Mouse (Mus musculus) limb, embryonic 11.5 days (tissue): ENCODE results near the gene Gatad2a. TPM values are rescaled to one million over a fixed set of nuclear protein-coding genes. Genes with fewer than 3 reads are reported as not detected.
A peak's percentile ranks its signal among the peaks of the same experiment; 100 is the strongest.

Source experiments
- ATAC-seq: fragments of 200-750 bp; cut with Nextera tagmentation; 2 replicates; pipeline ENCODE4 v1.8.0; 2017; ENCODE audit warnings: low read depth; ENCODE audit not compliant: insufficient number of reproducible peaks, low FRiP score, low TSS enrichment
- DNase-seq: peaks from one replicate; pipeline ENCODE4 v3.0.0-alpha.2; 2015; ENCODE audit warnings: low spot score
- H3K27ac ChIP-seq: fragments of 300-500 bp; sonication (generic); replicated peaks from 2 replicates; pipeline ENCODE4 v1.5.1; 2014; ENCODE audit warnings: low read depth, mild to moderate bottlenecking, low read length
- H3K27me3 ChIP-seq: fragments of 300-500 bp; sonication (generic); 2 replicates; pipeline ENCODE4 v1.6.1; 2014; ENCODE audit warnings: mild to moderate bottlenecking, low read length, mixed read lengths; ENCODE audit not compliant: control insufficient read depth, insufficient read depth
- H3K36me3 ChIP-seq: fragments of 300-500 bp; sonication (generic); 2 replicates; pipeline ENCODE4 v1.6.1; 2014; ENCODE audit warnings: mild to moderate bottlenecking, low read length, moderate library complexity, mixed read lengths; ENCODE audit not compliant: control insufficient read depth, insufficient read depth
- H3K4me1 ChIP-seq: fragments of 300-500 bp; sonication (generic); 2 replicates; pipeline ENCODE4 v1.6.1; 2014; ENCODE audit warnings: low read length, mixed read lengths; ENCODE audit not compliant: control insufficient read depth, insufficient read depth
- H3K4me2 ChIP-seq: fragments of 300-500 bp; sonication (generic); 2 replicates; pipeline ENCODE4 v1.6.1; 2014; ENCODE audit warnings: low read depth, mild to moderate bottlenecking, moderate library complexity; ENCODE audit not compliant: severe bottlenecking
- H3K4me3 ChIP-seq: fragments of 300-500 bp; sonication (generic); 2 replicates; pipeline ENCODE4 v1.5.1; 2014; ENCODE audit warnings: low read depth, low read length
- H3K9ac ChIP-seq: fragments of 300-500 bp; sonication (generic); 2 replicates; pipeline ENCODE4 v1.6.1; 2014; ENCODE audit warnings: mild to moderate bottlenecking, low read length
- H3K9me3 ChIP-seq: fragments of 300-500 bp; sonication (generic); 2 replicates; pipeline ENCODE4 v1.6.1; 2016; ENCODE audit warnings: low read length; ENCODE audit not compliant: control insufficient read depth
- WGBS: fragments of 180-500 bp; shearing (Covaris S2); extraction: QIAGEN DNeasy Blood & Tissue Kit; methylation state at CpG from one replicate; pipeline ENCODE4 v1.1.7; 2014; 5-methylcytosine and 5-hydroxymethylcytosine counted together
- polyA plus RNA-seq: library from polyadenylated mRNA; unstranded; fragments of >200 nt; fragmentation: Nextera tagmentation; extraction: Ambion mirVana; gene quantifications from 2 replicates; pipeline ENCODE4 v1.2.1, GENCODE M21; 2014

Gene Gatad2a
- polyA plus RNA-seq: 79.5 and 93.3 TPM in 2 replicates

DNA sequence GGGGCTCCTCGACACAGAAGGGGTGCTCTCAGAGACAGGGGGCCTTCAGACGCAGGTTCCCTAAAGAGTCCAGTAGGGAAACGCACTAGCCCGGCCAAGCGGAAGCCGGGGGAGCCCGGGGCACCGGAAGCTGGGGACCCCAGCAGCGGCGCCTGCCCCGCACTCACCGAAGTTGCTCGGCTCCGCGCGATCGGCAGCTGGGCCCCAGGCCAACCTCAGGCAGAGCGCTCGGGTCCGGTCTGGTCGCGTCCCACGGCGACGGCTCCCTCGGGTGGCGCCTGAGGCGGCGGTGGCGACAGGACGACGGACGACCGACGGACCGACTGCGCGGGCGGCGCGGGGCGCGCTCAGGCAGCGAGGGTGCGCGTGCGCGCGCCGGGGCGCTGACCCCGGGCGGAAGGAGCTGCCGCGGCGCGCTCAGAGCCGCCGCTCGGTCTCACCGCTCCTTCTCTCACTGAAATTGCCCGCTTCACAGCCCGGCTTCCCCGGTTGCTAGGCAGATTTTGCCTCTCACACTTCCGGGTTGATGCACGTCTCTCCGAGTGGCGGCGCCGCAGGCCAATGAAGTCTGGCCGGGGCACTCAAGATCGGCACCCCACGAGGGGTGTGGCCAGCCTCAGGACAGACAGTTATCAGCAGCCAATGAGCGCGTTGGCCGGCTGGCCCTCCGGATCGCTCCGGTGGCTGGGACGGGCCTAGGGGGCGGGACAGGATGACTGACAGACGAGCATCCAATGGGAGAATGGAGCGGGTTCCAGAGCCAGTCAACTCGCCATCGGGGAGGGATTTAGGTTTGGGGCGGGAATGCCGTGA, at the start of gene Gatad2a:
Gatad2a (minus strand) TSS at position 609 of the 813 bp plus-strand sequence.
- DNase-seq (peak; percentile 100), ATAC-seq (peak; percentile 100)
- Histone ChIP-seq H3K4me1 (peaks cover 3% of the 10 kb centered on the region; the same call in 1 of the 2 replicates), H3K27ac (peak within 1 kb of the TSS; percentile 81), H3K9me3 (no peaks in the 10 kb centered on the region), H3K36me3 (no peaks in the 10 kb centered on the region), H3K27me3 (no peaks in the 10 kb centered on the region), H3K4me3 (peak within 1 kb of the TSS; percentile 79), H3K9ac (peak within 1 kb of the TSS; percentile 79), H3K4me2 (peak within 1 kb of the TSS; percentile 74)
- under 1% methylated on average over 54 of the region's 87 CpGs for WGBS

DNA sequence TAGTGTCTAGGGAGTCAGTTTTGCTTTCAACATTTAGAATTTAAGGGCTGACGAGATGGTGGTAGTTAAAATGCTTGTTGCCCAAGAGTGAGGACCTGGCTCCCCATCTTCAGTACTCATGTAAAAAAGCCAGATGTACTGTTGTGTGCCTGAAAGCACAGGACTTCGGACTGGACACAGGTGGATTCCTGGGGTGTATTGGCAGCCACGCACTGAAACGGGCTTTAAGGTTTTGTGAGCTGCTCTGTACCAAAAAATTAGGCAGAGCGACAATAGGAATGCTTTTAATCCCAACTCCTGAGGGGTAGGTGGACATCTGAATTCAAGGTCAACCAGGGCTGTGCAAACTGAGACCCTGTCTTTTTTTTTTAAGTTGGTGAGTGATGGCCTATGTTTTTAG, 47.8 kb upstream of the Gatad2a start:
- Histone ChIP-seq H3K27ac (no peak overlapping the region), H3K9me3 (no peaks in the 10 kb centered on the region), H3K27me3 (no peaks in the 10 kb centered on the region), H3K36me3 (peaks cover 2% of the 10 kb centered on the region; the same call in 1 of the 2 replicates), H3K4me1 (no peaks in the 10 kb centered on the region; the same call in 1 of the 2 replicates), H3K4me3 (peak overlapping the region; percentile 98; the same call in 1 of the 2 replicates), H3K9ac (no peak overlapping the region), H3K4me2 (peak overlapping the region; percentile 51)
- ATAC-seq (no peak), DNase-seq (no peak)
- WGBS: 85% methylated on average over 5 of the region's 5 CpGs

DNA sequence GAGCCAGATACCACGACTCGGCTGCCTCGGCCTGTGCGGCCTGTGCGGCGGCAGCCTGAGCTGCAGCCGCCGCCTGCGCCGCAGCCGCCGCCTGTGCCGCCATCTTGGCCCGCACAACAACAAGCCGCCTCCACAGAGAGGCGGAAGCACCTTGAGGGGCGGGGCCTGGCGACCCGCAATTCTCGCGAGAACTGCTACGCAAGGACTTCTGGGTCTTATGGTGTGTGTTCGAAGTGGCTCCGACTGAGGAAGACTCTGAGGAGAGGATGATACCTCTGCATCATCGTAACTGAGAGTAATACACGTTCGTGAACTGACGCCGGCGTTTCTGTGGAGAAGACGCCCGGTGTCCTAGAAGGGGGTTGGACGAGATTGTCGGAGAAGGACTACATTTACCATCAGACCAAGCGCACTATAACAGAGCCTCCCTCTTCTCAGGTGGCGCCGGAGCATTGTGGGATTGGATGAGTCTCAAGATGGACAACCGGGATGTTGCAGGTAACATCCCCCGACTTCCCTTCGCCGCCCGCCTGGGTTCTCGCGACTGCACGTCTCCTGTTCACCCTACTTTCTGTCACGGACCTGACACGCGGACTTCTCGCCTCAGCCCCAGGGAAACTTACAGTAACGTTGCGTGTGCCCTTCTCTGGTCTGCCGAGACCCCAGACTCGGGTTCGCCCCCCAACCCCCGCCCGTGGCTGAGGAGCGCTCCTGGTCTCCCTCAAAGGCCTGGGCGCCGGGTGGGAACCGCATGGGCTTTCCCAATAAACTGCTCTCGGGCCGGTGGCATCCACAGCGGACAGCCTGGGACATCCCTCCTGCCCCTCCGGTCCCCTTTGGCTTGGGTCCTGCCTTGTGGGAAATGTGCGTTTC, 46.6 kb upstream of the Gatad2a start, which contains the start of the genes Mau2 and Sugp1:
Mau2 (minus strand) TSS at position 152 of the 873 bp plus-strand sequence.
Sugp1 (plus strand) TSS at position 231 of the 873 bp plus-strand sequence.
- no peaks in the 10 kb centered on the region for H3K27me3 ChIP-seq
- WGBS: under 1% methylated on average over 65 of the region's 65 CpGs
- peak within 1 kb of the TSS; percentile 98 for H3K4me3 ChIP-seq
- peak; percentile 97 for ATAC-seq
- peak within 1 kb of the TSS; percentile 70 for H3K4me2 ChIP-seq
- H3K9ac ChIP-seq: peak within 1 kb of the TSS; percentile 88
- H3K9me3 ChIP-seq: no peaks in the 10 kb centered on the region
- DNase-seq: peak; percentile 97
- no peaks in the 10 kb centered on the region; the same call in 1 of the 2 replicates for H3K4me1 ChIP-seq
- H3K27ac ChIP-seq: 0 out of 2 replicates have a peak within 1 kb of the TSS, but pooled peaks have one; percentile 36
- H3K36me3 ChIP-seq: no peaks in the 10 kb centered on the region

DNA sequence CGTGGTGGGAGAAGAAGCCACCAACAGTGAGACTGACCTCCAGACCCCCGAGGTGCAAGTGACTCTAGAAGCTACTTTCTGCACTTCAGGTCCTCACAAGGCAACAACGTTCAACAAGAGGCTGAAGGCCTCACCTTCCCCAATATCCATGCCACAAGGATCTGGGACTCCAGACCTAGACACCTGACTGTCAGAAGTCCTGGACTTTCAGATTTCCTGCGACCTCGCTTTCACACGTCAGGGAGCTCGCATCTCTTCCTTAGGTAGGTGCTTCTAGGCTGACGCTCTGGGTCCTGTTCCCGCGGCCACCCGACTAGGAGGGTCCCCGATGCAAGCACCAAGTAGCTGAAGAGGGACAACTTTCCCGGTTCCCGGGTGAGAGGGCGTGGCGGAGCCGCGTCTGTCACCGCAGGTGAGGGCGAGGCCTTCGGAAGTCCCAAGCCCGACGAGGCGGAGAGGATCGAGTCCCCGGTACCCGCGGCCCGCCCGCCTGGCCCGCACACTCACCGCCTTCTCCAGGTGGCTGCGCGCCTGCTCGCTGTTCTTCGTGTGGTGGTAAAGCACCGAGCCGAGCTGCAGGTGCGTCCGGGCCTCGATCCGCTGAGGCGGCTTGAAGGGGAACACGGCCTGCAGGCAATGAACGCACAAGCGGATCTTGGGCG, 45.8 kb upstream of the Gatad2a start:
- ATAC-seq (peak; percentile 5; the same call in 1 of the 2 replicates), DNase-seq (peak; percentile 27)
- Histone ChIP-seq H3K27me3 (no peaks in the 10 kb centered on the region), H3K9ac (peak overlapping the region; percentile 88), H3K36me3 (no peaks in the 10 kb centered on the region), H3K4me1 (no peaks in the 10 kb centered on the region; the same call in 1 of the 2 replicates), H3K27ac (no peak overlapping the region), H3K9me3 (no peaks in the 10 kb centered on the region), H3K4me2 (peak overlapping the region; percentile 70), H3K4me3 (peak overlapping the region; percentile 98)
- 2% methylated on average over 47 of the region's 47 CpGs for WGBS

DNA sequence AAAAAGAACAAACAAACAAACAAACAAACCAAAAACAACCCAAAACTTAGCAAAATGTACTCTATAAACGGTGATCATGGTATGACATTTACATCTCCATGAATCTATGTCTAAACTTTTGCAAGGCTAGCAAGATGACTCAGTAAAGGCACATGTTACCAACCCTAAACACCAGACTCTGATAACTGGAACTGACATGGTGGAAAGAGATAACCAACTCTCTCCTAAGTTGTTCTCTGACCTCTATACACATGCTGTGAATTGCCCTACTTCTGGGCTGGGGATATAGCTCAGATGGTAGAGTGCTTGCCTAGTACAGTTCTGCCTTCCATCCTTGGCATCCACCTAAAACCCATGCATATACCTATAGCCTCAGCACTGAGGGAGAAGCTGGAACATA, 41.8 kb upstream of the Gatad2a start:
- DNase-seq: no peak
- no peak for ATAC-seq
- Histone ChIP-seq H3K9ac (no peak overlapping the region), H3K27me3 (no peaks in the 10 kb centered on the region), H3K4me3 (no peak overlapping the region), H3K9me3 (no peaks in the 10 kb centered on the region), H3K4me1 (no peaks in the 10 kb centered on the region), H3K27ac (no peak overlapping the region), H3K4me2 (no peak overlapping the region), H3K36me3 (no peaks in the 10 kb centered on the region; the same call in 1 of the 2 replicates)
- WGBS: 95% methylated on average over 1 of the region's 1 CpGs

DNA sequence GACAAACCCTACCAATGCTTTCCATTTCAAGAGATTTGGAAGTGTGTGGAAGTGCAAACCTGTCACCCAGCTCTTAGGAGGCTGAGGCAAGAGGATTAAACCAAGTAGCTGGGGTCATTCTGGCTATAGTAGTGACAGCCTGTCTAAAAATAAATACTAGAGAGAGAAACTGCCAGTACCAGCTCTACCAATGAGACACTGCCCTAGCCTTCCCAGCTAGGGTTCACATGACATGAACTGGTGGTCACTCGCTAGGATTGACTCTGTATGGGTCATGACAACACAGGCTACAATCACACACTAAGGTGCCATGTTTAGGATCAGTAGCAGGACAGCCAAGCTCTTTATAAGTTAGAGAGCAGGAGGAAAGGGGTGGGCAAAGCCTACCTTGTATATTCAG, 34.1 kb upstream of the Gatad2a start:
- Histone ChIP-seq H3K9ac (no peak overlapping the region), H3K4me2 (no peak overlapping the region), H3K4me1 (no peaks in the 10 kb centered on the region), H3K27ac (no peak overlapping the region), H3K27me3 (no peaks in the 10 kb centered on the region), H3K9me3 (no peaks in the 10 kb centered on the region), H3K36me3 (peaks cover 26% of the 10 kb centered on the region), H3K4me3 (no peak overlapping the region)
- no peak for ATAC-seq
- no peak for DNase-seq
- 100% methylated on average over 1 of the region's 1 CpGs for WGBS

DNA sequence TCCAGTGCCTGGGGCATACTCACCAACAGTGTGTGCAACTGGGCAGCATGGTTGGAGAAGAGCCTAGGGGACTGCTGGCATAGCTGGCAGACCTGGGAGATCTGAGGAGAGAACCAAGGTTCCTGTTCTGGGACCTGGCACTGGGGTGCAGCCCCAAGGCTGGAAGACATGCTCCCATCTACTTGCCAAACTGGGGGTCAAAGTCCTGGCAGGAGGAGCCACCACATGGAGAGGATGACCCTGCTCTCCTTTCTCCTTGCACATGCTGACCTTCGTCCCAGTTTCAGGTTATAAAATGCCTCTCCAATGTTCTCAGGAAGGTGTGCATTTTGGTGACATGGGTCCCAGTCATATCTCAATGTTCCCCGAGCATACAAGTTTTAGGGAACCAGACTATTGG, 30.0 kb upstream of the Gatad2a start:
- Histone ChIP-seq H3K9ac (no peak overlapping the region), H3K4me1 (no peaks in the 10 kb centered on the region), H3K9me3 (no peaks in the 10 kb centered on the region), H3K27ac (no peak overlapping the region), H3K27me3 (no peaks in the 10 kb centered on the region), H3K4me2 (no peak overlapping the region), H3K4me3 (no peak overlapping the region), H3K36me3 (peaks cover 45% of the 10 kb centered on the region)
- 100% methylated on average over 2 of the region's 2 CpGs for WGBS
- no peak for ATAC-seq
- no peak for DNase-seq

DNA sequence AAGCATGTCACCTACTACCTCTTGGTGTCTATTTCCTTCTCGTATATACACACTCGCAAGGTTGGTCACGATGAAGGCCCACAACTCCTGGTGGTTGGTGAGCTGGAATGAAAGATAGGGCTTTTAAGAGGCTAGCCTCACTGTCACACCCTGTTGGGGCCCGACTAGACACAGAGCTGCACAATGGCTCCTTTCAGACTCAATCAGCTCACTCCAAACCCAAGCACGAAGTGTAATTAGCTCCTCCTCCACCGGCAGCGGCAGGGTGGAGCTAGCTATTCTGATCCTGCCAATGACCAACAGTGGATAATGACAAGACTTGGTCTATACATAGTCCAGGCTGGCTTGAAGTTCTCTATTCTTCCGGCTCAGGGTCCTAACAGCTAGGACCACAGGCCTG, 27.4 kb upstream of the Gatad2a start:
- H3K4me1 ChIP-seq: no peaks in the 10 kb centered on the region
- H3K9ac ChIP-seq: no peak overlapping the region
- ATAC-seq: no peak
- H3K27ac ChIP-seq: no peak overlapping the region
- no peak overlapping the region for H3K4me2 ChIP-seq
- WGBS: 91% methylated on average over 8 of the region's 8 CpGs
- DNase-seq: no peak
- no peaks in the 10 kb centered on the region for H3K27me3 ChIP-seq
- no peaks in the 10 kb centered on the region for H3K9me3 ChIP-seq
- peaks cover 57% of the 10 kb centered on the region for H3K36me3 ChIP-seq
- H3K4me3 ChIP-seq: no peak overlapping the region
